Mouse (Mus musculus) heart, embryonic 15.5 days (tissue): Measurements from ENCODE around the gene Nt5c1a. TPM values are rescaled to one million over a fixed set of nuclear protein-coding genes. Genes with fewer than 3 reads are reported as not detected.
"Not testable (repeated sequence)": the region's sequence is repeated elsewhere in the genome, so short reads cannot be mapped to it uniquely, and the experiment has no call there.

ENCODE experiments used
- ATAC-seq: fragments of 200-750 bp; cut with Nextera tagmentation; replicated peaks from 2 replicates; pipeline ENCODE4 v1.8.0; 2017; ENCODE audit warnings: low read depth, moderate TSS enrichment; ENCODE audit not compliant: insufficient number of reproducible peaks, insufficient read depth, low FRiP score
- H3K27ac ChIP-seq: fragments of 300-500 bp; sonication (generic); 2 replicates; pipeline ENCODE4 v1.5.1; 2015; ENCODE audit warnings: mild to moderate bottlenecking, inconsistent platforms
- H3K27me3 ChIP-seq: fragments of 300-500 bp; sonication (generic); 2 replicates; pipeline ENCODE4 v1.6.1; 2015; ENCODE audit warnings: inconsistent platforms
- H3K36me3 ChIP-seq: fragments of 300-500 bp; sonication (generic); 2 replicates; pipeline ENCODE4 v1.6.1; 2015; ENCODE audit warnings: mild to moderate bottlenecking, inconsistent platforms
- H3K4me1 ChIP-seq: fragments of 300-500 bp; sonication (generic); replicated peaks from 2 replicates; pipeline ENCODE4 v1.6.1; 2015; ENCODE audit warnings: inconsistent platforms
- H3K4me2 ChIP-seq: fragments of 300-500 bp; sonication (generic); 2 replicates; pipeline ENCODE4 v1.6.1; 2015; ENCODE audit warnings: inconsistent platforms, mild to moderate bottlenecking, moderate library complexity
- H3K4me3 ChIP-seq: fragments of 300-500 bp; sonication (generic); 2 replicates; pipeline ENCODE4 v1.5.1; 2015; ENCODE audit warnings: mild to moderate bottlenecking, inconsistent platforms
- H3K9ac ChIP-seq: fragments of 300-500 bp; sonication (generic); 2 replicates; pipeline ENCODE4 v1.6.1; 2015; ENCODE audit warnings: mild to moderate bottlenecking, inconsistent platforms
- H3K9me3 ChIP-seq: fragments of 300-500 bp; sonication (generic); replicated peaks from 2 replicates; pipeline ENCODE4 v1.6.1; 2016; ENCODE audit warnings: inconsistent platforms
- WGBS: fragments of 180-500 bp; shearing (Covaris S2); methylation state at CpG from one replicate; pipeline ENCODE4 v1.1.7; 2015; ENCODE audit warnings: mixed read lengths; 5-methylcytosine and 5-hydroxymethylcytosine counted together
- polyA plus RNA-seq: library from polyadenylated mRNA; unstranded; fragments of >200 nt; fragmentation: Nextera tagmentation; extraction: Ambion mirVana; gene quantifications from 2 replicates; pipeline ENCODE4 v1.2.1, GENCODE M21; 2015

The Nt5c1a gene
- 1.3 and 1.5 TPM in 2 replicates for polyA plus RNA-seq

DNA sequence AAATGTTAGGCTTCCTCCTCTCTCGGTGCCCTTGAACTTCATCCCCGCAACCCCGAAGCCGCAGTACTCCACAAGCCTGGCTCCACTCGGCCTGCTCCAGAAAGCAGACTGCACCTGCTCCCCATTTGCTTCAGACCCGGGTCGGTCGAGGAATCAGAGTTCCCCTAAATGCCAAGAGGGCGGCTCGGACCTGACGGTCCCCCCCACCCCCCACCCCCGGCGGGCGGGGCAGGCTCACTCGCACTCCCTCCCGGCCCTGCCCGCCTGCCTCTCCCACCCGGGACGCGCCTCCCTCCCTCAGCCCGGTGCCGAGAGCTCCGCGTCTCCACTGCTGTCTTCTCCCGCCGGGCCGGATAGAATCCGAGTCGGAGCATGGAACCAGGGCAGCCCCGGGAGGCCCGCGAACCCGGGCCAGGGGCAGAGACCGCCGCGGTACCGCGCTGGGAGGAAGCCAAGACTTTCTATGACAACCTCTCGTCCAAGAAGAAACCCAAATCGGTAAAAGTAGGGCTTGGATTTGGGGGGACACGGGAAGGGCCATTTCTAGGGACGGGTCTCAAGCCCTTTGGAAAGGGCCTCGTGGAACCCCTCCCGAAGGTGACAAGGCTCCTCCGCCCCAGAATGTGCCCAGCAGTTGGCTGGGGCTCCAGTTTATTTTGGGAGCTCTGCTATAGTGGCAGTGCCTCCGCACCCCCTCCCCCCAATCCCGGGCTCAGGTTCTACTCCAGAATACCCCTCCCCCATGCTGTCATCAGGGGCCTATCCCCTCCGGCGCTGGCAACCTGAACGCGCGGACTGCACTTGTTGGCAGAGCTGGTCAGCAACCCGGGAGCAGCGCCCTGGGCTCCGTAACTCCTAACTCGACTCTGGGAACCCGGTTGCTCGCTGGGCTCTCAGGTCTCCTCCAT, at the start of gene Nt5c1a:
Gene Nt5c1a (plus strand): TSS at position 319 of the 908 bp plus-strand sequence.
- Histone ChIP-seq H3K27me3 (peaks cover 45% of the 10 kb centered on the region), H3K27ac (peak within 1 kb of the TSS; percentile 81)
- ATAC-seq: peak; percentile 82

DNA sequence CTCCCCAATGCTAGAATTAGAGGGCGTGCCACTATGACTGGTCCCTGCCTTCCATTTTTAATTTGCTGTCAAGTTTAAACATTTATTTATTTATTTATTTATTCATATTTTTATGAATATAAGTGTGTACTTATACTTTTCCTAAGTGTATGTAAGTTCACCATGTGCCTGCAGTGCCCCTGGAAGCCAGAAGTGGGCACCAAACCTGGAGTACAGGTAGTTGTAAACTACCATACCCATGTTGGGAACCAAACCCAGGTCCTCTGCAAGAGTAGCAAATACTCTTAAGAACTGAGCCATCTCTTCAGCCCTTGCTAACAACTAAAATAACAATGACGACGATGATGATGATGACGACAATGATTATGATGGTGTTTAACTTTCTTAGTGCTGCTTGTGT, 49.3 kb upstream of the Nt5c1a start:
- no peaks in the 10 kb centered on the region for H3K9me3 ChIP-seq
- peaks cover 10% of the 10 kb centered on the region; the same call in 1 of the 2 replicates for H3K27me3 ChIP-seq
- H3K9ac ChIP-seq: no peak overlapping the region
- no peak overlapping the region for H3K4me3 ChIP-seq
- no peak overlapping the region for H3K27ac ChIP-seq
- no peaks in the 10 kb centered on the region for H3K4me1 ChIP-seq
- WGBS: 72% methylated on average over 4 of the region's 4 CpGs
- H3K4me2 ChIP-seq: no peak overlapping the region
- no peak for ATAC-seq
- no peaks in the 10 kb centered on the region for H3K36me3 ChIP-seq

More for the DNA sequence above, at the start of gene Nt5c1a:
- no peaks in the 10 kb centered on the region for H3K9me3 ChIP-seq
- H3K9ac ChIP-seq: peak within 1 kb of the TSS; percentile 51
- H3K4me3 ChIP-seq: peak within 1 kb of the TSS; percentile 52
- H3K36me3 ChIP-seq: no peaks in the 10 kb centered on the region
- 2% methylated on average over 58 of the region's 58 CpGs for WGBS
- peaks cover 28% of the 10 kb centered on the region for H3K4me1 ChIP-seq
- H3K4me2 ChIP-seq: peak within 1 kb of the TSS; percentile 86

DNA sequence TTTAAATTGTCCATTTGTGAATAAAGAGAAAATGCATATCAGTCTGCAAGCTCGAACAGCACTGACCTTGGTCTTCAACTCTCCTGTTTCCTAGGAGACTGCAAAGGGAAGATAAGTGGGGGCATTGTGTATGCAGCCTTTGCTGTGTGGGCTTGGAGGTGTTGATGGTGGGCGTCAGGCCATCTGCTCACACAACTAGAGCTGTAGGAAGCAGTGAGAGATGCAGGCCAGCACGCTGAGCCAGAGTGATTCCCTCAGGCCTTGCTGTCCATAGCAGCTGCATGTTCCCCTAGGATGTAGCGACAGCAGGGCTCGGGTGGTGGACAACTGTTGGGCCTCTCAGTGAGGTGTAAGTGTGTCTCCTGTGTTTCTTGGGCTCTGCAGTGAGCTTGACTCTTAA, 48.3 kb upstream of the Nt5c1a start:
- H3K27ac ChIP-seq: no peak overlapping the region
- no peaks in the 10 kb centered on the region for H3K36me3 ChIP-seq
- peaks cover 10% of the 10 kb centered on the region; the same call in 1 of the 2 replicates for H3K27me3 ChIP-seq
- no peak overlapping the region for H3K4me2 ChIP-seq
- no peak for ATAC-seq
- H3K4me3 ChIP-seq: no peak overlapping the region
- no peak overlapping the region for H3K9ac ChIP-seq
- WGBS: 34% methylated on average over 5 of the region's 5 CpGs
- H3K4me1 ChIP-seq: no peaks in the 10 kb centered on the region
- no peaks in the 10 kb centered on the region for H3K9me3 ChIP-seq

DNA sequence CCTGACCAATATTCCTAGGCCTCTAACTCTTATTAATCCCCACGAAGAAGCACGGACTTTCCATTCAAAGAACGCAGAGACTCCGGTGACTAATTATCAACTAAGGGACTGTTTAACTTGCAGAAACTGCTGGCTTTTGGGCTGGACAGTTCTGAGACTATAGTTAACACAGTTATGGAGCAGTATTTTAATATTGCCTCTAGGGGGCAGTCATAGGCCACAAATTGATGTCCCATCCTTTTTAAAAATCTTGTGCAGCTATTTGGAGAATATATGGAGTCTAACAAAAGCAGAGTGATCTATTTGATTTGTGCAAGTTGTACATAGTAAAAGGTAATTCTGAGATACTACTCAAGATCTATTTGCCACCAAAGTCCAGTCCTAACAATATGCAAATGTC, 46.3 kb upstream of the Nt5c1a start:
- H3K9ac ChIP-seq: no peak overlapping the region
- no peaks in the 10 kb centered on the region for H3K36me3 ChIP-seq
- WGBS: 18% methylated on average over 4 of the region's 4 CpGs
- H3K4me2 ChIP-seq: no peak overlapping the region
- no peak for ATAC-seq
- no peak overlapping the region for H3K4me3 ChIP-seq
- H3K27ac ChIP-seq: no peak overlapping the region
- H3K27me3 ChIP-seq: peaks cover 10% of the 10 kb centered on the region; the same call in 1 of the 2 replicates
- no peaks in the 10 kb centered on the region for H3K9me3 ChIP-seq
- no peaks in the 10 kb centered on the region for H3K4me1 ChIP-seq

DNA sequence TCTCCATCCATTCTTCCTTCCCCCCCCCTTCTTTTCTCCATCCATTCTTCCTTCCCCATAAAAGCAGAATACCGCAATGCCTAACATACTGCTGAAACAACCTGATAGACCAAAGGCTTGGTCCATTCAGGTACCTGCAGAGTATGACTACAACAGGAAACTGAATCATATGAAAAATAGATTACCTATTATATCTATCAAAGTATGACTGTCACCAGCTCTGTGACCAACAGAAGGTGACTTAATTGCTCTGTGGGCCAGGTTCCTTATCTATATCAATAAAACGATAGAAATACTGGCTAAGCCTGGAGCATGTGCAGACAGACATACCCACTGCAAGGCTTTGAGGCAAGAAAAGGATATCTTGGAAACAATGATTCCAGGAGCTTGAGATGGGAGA, 45.9 kb upstream of the Nt5c1a start:
- no peak for ATAC-seq
- Histone ChIP-seq H3K9me3 (no peaks in the 10 kb centered on the region), H3K4me3 (no peak overlapping the region), H3K36me3 (no peaks in the 10 kb centered on the region), H3K9ac (no peak overlapping the region), H3K4me2 (no peak overlapping the region), H3K27me3 (peaks cover 10% of the 10 kb centered on the region; the same call in 1 of the 2 replicates), H3K4me1 (no peaks in the 10 kb centered on the region), H3K27ac (no peak overlapping the region)
- WGBS: 45% methylated on average over 2 of the region's 2 CpGs

DNA sequence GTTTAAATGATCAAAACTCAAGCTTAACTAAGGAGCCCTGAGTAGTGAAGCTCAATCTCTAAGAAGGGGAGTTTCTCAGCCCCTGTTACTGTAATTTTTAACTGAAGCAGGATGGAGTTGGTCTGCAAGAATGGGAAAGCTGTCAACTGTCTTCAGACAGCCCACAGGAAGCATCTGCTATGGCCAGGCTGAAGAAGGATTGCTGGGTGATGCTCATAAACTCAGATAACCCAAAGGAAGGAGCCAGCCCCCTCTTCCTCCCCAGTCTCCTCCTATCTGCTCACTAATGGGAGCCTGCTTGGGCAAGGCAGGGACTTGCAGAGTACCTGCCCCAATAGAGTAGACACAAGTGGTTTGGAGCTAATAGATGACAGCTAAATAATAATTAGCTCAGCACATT, 45.5 kb upstream of the Nt5c1a start:
- no peaks in the 10 kb centered on the region for H3K9me3 ChIP-seq
- no peak for ATAC-seq

DNA sequence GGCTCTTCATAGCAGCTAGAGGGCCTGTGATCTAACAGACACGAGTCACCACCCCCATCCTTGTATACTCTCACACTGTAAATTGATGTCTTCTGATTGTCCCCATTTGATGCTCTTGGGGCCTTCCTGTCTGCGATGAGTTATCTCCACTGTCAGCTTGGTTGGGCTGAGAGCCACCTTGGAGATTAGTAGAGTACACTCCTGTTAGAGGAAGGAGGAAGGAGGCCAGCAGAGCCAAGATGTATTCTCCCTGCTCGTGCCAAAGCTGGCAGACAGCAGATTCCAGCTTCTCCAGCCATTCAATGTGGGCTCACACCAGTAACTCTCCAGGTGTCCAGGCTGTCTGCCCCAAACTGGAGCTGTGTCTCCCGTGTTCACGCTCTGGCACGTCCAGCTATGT, 40.7 kb upstream of the Nt5c1a start:
- Histone ChIP-seq H3K9ac (no peak overlapping the region), H3K4me1 (peaks cover 8% of the 10 kb centered on the region; the same call in 1 of the 2 replicates), H3K27ac (no peak overlapping the region), H3K4me2 (no peak overlapping the region), H3K9me3 (no peaks in the 10 kb centered on the region), H3K36me3 (no peaks in the 10 kb centered on the region), H3K4me3 (no peak overlapping the region), H3K27me3 (peaks cover 13% of the 10 kb centered on the region; the same call in 1 of the 2 replicates)
- 71% methylated on average over 6 of the region's 6 CpGs for WGBS
- ATAC-seq: no peak

More for the DNA sequence above, 45.5 kb upstream of the Nt5c1a start:
- H3K27me3 ChIP-seq: peaks cover 10% of the 10 kb centered on the region; the same call in 1 of the 2 replicates
- no peak overlapping the region for H3K4me3 ChIP-seq
- no peak overlapping the region for H3K9ac ChIP-seq
- H3K27ac ChIP-seq: no peak overlapping the region
- H3K36me3 ChIP-seq: no peaks in the 10 kb centered on the region
- no peaks in the 10 kb centered on the region for H3K4me1 ChIP-seq
- H3K4me2 ChIP-seq: no peak overlapping the region

DNA sequence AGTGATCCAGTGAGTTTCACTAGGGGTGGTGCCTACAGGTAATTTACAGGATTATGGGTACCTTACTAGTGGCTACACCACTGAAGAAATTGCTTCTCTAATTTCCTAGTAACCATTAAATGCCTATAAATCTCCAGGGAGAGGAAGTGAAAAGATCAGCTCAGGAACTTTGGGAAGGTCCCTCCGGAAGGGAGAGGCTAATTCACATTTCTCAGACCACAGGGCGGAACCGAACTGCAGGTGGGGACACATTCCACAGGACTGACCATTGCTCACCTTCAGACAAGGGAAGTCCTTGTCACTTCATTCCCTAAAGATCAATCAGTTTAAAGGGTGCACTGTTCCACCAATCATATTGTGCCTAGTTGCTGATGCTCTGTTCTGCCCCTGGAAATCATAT, 40.1 kb upstream of the Nt5c1a start:
- not testable (repeated sequence) for H3K4me2 ChIP-seq

DNA sequence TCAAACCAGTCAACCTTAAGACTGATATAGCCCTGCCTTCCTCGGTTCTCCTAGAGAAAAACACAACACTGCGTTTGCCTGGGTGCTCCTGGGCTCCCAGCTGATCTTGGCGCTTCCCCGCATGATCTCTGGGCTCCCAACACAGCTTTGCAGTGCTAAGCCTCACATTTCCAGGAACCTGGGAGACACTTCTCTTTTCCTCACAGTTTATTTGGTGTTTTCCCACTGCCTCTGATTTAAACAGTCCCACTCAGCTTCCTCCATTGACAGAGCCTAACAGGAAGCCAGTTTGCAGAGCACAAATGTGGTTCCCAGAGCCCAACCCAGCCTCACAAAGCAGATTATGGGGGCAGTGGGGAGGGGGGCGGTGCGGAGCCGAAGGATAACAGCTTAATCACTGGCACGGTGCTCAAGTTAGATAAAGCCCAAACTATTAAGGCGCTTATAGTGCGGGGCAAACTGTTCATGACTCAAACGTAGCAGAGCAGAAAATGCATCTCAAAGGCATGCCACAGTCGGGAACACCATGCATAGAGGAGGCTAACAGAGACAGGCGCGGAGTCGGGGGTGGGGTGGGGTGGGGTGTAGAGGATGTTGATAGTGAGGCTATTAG, 38.9 kb upstream of the Nt5c1a start:
- Histone ChIP-seq H3K27me3 (peaks cover 13% of the 10 kb centered on the region; the same call in 1 of the 2 replicates), H3K27ac (no peak overlapping the region), H3K4me2 (peak overlapping the region; percentile 49), H3K4me1 (peaks cover 8% of the 10 kb centered on the region; the same call in 1 of the 2 replicates), H3K36me3 (no peaks in the 10 kb centered on the region), H3K4me3 (no peak overlapping the region), H3K9ac (no peak overlapping the region), H3K9me3 (no peaks in the 10 kb centered on the region)
- WGBS: 11% methylated on average over 15 of the region's 15 CpGs
- ATAC-seq: no peak

More for the DNA sequence above, 40.1 kb upstream of the Nt5c1a start:
- not testable (repeated sequence) for H3K4me1 ChIP-seq, H3K4me3 ChIP-seq, H3K36me3 ChIP-seq, H3K27ac ChIP-seq, ATAC-seq, H3K9me3 ChIP-seq, H3K9ac ChIP-seq
- WGBS: 71% methylated on average over 3 of the region's 3 CpGs
- peaks cover 13% of the 10 kb centered on the region; the same call in 1 of the 2 replicates for H3K27me3 ChIP-seq

DNA sequence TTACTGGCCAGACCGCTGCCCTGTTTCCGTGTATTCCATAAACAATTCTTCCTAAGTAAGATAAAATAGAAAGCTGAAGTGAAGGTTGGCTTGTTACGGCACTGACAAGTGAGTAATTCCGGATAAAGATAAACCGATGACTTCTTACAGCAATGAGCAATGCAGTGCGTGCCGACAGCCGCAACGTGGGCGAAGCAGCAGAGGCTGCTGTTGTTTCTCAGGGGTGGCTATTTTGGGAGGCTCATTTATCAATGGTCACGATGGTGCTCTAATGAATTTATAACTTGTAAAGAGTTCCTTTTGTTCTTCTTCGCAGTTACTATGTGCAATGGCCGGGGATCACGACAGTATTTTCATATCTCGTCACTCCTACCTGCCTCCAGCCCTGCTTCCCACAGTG, 37.1 kb upstream of the Nt5c1a start:
- no peak overlapping the region for H3K4me3 ChIP-seq
- peaks cover 8% of the 10 kb centered on the region; the same call in 1 of the 2 replicates for H3K4me1 ChIP-seq
- peaks cover 13% of the 10 kb centered on the region; the same call in 1 of the 2 replicates for H3K27me3 ChIP-seq
- no peak overlapping the region for H3K27ac ChIP-seq
- WGBS: 29% methylated on average over 15 of the region's 15 CpGs
- ATAC-seq: no peak
- H3K36me3 ChIP-seq: no peaks in the 10 kb centered on the region
- H3K4me2 ChIP-seq: peak overlapping the region; percentile 20
- no peak overlapping the region for H3K9ac ChIP-seq
- H3K9me3 ChIP-seq: no peaks in the 10 kb centered on the region

DNA sequence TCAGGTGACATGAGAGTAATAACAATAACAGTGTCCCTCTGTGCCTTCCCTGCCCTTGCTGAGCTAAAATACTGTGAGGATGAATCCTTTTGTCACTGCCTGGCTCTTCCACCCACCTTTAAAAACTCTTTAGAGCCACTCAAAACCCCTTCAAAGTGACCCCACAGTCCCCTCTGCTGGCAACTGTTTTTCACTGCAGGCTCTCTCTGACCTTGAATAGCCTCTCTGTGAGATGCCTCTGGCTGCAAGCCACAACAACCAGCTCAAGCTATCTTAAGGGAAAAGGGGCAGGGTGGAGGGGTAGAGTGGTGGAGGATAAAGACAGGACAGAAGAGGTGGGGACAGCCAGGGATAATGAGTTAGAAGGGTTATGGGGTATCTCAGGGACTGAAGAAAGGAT, 29.5 kb upstream of the Nt5c1a start:
- H3K27ac ChIP-seq: no peak overlapping the region
- H3K4me2 ChIP-seq: no peak overlapping the region
- ATAC-seq: no peak
- no peak overlapping the region for H3K9ac ChIP-seq
- no peaks in the 10 kb centered on the region for H3K9me3 ChIP-seq
- H3K4me1 ChIP-seq: peaks cover 3% of the 10 kb centered on the region; the same call in 1 of the 2 replicates
- H3K4me3 ChIP-seq: no peak overlapping the region
- H3K36me3 ChIP-seq: no peaks in the 10 kb centered on the region
- peaks cover 26% of the 10 kb centered on the region for H3K27me3 ChIP-seq
